9 mouse cellular contexts compared by ENCODE assay signal in the genomic region with DNA sequence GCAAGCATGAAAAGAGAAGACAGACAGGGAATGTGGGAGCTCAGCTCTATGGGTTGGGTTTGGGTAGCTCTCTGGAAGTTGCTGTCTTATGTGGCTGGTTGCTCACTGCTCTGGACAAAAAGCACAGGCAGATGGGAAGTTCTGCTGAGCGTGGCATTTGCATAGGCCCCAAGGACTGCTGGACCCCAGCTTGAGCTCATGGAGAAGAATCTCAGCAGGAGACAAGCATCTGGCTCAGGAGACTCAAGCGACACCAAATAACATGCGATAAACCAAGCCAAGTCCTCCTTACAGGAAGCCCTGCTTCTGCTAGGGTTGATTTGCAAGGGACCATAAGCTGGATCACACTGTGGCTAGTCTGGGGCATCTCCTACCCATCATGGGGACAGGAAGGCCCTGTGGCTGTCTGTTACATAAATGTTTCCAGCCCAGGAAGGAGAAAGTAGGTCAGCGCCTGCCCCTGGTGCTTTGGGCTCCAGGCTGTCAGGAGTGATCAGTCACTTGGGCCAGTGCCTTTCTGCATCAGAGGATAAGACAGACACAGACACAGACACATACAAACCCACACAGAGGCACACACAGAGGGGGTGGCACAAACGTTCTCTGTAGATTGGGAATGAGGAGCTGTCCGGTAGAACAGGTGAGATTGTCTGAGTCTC.
DNase-seq lines count a peak whose midpoint lies in the region; ATAC-seq and TF ChIP-seq lines count a peak whose summit lies in the region.
"Had no signal": no experiment of that assay in that cellular context is flagged by ENCODE, and none has a peak within 500 bp of the region (broad histone marks: within the 10 kb centered on the region; RNA-seq: fewer than 3 reads in every experiment).

No protein-coding gene starts in this region.

- whole genome bisulfite sequencing in neural tube, embryonic 15.5 days, result 80% methylated on average over 6 of the region's 6 CpGs
- 82% methylated on average over 6 of the region's 6 CpGs for WGBS in forebrain, postnatal 0 days

- TF ChIP-seq CTCF in gastrocnemius, adult 2 months (IDR thresholded peaks at IDR 0.05), result no peak
- no peak for TF ChIP-seq CTCF in forebrain, postnatal 0 days (IDR thresholded peaks at IDR 0.05; ENCODE audit: low read depth)

- intact Hi-C loops in gastrocnemius, adult 2 months (cut with DNase I), result no loop called here
- intact Hi-C loops in gastrocnemius, postnatal 14 days (cut with DNase I; ENCODE audit: low total_unique reads), result no loop called here

- H3K4me1 ChIP-seq in neural tube, embryonic 15.5 days, result peaks cover 11% of the 10 kb centered on the region
- no peaks in the 10 kb centered on the region for H3K4me1 ChIP-seq in forebrain, postnatal 0 days (ENCODE audit: insufficient read depth)

- no peaks in the 10 kb centered on the region for H3K27me3 ChIP-seq in neural tube, embryonic 15.5 days (replicated peaks)
- no peaks in the 10 kb centered on the region for H3K27me3 ChIP-seq in forebrain, postnatal 0 days (ENCODE audit: insufficient read depth, low read length)

- peak; percentile 43 for DNase-seq in gastrocnemius, adult 2 months
- DNase-seq in gastrocnemius, postnatal 14 days, result no peak
- DNase-seq in neural tube, embryonic 10.5 days (ENCODE audit: extremely low spot score, low spot score), result no peak
- peak; percentile 23 for DNase-seq in fibroblast of lung, adult 2 months (ENCODE audit: low read depth)
- peak; percentile 62 for DNase-seq in retina, postnatal 7 days (ENCODE audit: low read depth, low spot score)
- DNase-seq in forebrain, postnatal 0 days, result no peak
- DNase-seq in natural killer cell, adult 2 months (ENCODE audit: low spot score in 2 of 2), result no peak
- DNase-seq: liver had no signal

- 0 out of 2 replicates have a peak, but pooled peaks cover 12% of the 10 kb centered on the region for H3K36me3 ChIP-seq in neural tube, embryonic 15.5 days
- peaks cover 6% of the 10 kb centered on the region for H3K36me3 ChIP-seq in forebrain, postnatal 0 days (ENCODE audit: insufficient read depth)

- H3K27ac ChIP-seq in gastrocnemius, adult 2 months, result peak overlapping the region; percentile 61
- H3K27ac ChIP-seq in neural tube, embryonic 15.5 days (replicated peaks), result peak overlapping the region; percentile 28; the same call in 1 of the 2 replicates
- H3K27ac ChIP-seq in forebrain, postnatal 0 days (ENCODE audit: low read depth, low read length), result no peak overlapping the region

- no peak overlapping the region for H3K4me2 ChIP-seq in neural tube, embryonic 15.5 days
- H3K4me2 ChIP-seq in forebrain, postnatal 0 days (ENCODE audit: low read depth), result no peak overlapping the region

- H3K9me3 ChIP-seq in neural tube, embryonic 15.5 days (replicated peaks), result no peaks in the 10 kb centered on the region
- no peaks in the 10 kb centered on the region for H3K9me3 ChIP-seq in forebrain, postnatal 0 days (ENCODE audit: low read length)

- no peak overlapping the region for H3K9ac ChIP-seq in neural tube, embryonic 15.5 days (replicated peaks)
- no peak overlapping the region for H3K9ac ChIP-seq in forebrain, postnatal 0 days

- no peak for ATAC-seq in neural tube, embryonic 15.5 days (ENCODE audit: low FRiP score)
- ATAC-seq in forebrain, postnatal 0 days, result no peak

- H3K4me3 ChIP-seq in gastrocnemius, adult 2 months, result no peak overlapping the region
- no peak overlapping the region for H3K4me3 ChIP-seq in neural tube, embryonic 15.5 days (replicated peaks)
- H3K4me3 ChIP-seq in forebrain, postnatal 0 days (ENCODE audit: low read depth, low read length), result no peak overlapping the region

Comparison
In these comparisons a context has a peak if more than half of its experiments do, and no peak if none do; other contexts are left out.
1. DNase-seq: peak in gastrocnemius, adult 2 months (single experiment), fibroblast of lung, adult 2 months (single experiment) and retina, postnatal 7 days (single experiment); none in gastrocnemius, postnatal 14 days (single experiment), neural tube, embryonic 10.5 days (single experiment), forebrain, postnatal 0 days (single experiment) and natural killer cell, adult 2 months (0 of 2).